In the genomic region with DNA sequence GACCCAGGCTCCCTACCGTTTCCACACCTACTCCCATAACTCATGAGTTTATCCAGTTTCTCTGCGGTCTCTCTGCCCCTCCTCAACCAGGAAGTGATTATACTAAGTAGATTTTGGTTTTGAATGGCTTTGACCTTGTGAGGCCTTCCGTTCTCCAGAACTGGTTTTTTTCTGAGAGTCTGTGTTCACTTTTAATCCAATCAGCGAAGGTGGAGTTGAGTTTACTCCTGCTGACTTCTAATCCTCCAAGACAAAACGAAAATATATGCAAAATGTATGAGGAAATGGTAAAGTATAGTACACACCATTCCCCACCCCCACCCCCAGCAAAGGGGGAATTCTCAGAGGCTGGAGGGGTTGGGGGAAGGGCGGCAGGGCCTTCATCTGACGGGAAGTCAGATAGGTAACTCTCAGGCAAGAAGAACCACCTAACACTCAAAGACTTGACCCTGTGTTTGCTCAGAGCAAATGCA, we compare ENCODE assay signal across 18 mouse cellular contexts.
A peak's percentile ranks its signal among the peaks of the same experiment; 100 is the strongest.
DNase-seq lines count a peak whose midpoint lies in the region; ATAC-seq and TF ChIP-seq lines count a peak whose summit lies in the region.
"Had no signal": no experiment of that assay in that cellular context is flagged by ENCODE, and none has a peak within 500 bp of the region (broad histone marks: within the 10 kb centered on the region; RNA-seq: fewer than 3 reads in every experiment).

No protein-coding gene starts in this region.

- TF ChIP-seq EP300 in liver, postnatal 0 days (IDR thresholded peaks at IDR 0.05; ENCODE audit: low read depth): no peak

- no peak for DNase-seq in liver, postnatal 0 days
- no peak for DNase-seq in embryonic facial prominence, embryonic 10.5 days (ENCODE audit: low spot score)
- no peak for DNase-seq in right cerebral cortex, adult 18-20 months
- no peak for DNase-seq in layer of hippocampus, postnatal 10 days (ENCODE audit: low spot score in 2 of 2)
- DNase-seq: cerebellum, adult 9-11 months; gastrocnemius, postnatal 10 days; heart, postnatal 10 days; layer of hippocampus, postnatal 36 days; right cerebral cortex, postnatal 14 days had no signal

- no peaks in the 10 kb centered on the region for H3K36me3 ChIP-seq in liver, embryonic 12.5 days
- no peaks in the 10 kb centered on the region for H3K36me3 ChIP-seq in liver, postnatal 0 days (replicated peaks; ENCODE audit: insufficient read depth, low read length)
- no peaks in the 10 kb centered on the region for H3K36me3 ChIP-seq in E14TG2a.4 (ENCODE audit: insufficient read depth, low read length)
- H3K36me3 ChIP-seq in embryonic facial prominence, embryonic 10.5 days (replicated peaks): no peaks in the 10 kb centered on the region
- H3K36me3 ChIP-seq: embryonic facial prominence, embryonic 12.5 days; limb, embryonic 15.5 days; midbrain, embryonic 10.5 days had no signal

- H3K9ac ChIP-seq in liver, embryonic 12.5 days: no peak overlapping the region
- no peak overlapping the region for H3K9ac ChIP-seq in liver, postnatal 0 days (replicated peaks)
- H3K9ac ChIP-seq: embryonic facial prominence, embryonic 12.5 days; forebrain, embryonic 13.5 days; limb, embryonic 15.5 days had no signal

- H3K4me2 ChIP-seq in liver, embryonic 12.5 days: peak overlapping the region; percentile 19; the same call in 1 of the 2 replicates
- H3K4me2 ChIP-seq in liver, postnatal 0 days (ENCODE audit: low read depth, low read length): no peak overlapping the region
- H3K4me2 ChIP-seq: embryonic facial prominence, embryonic 12.5 days; forebrain, embryonic 13.5 days; limb, embryonic 15.5 days had no signal

- 17% methylated on average over 7 of the region's 7 CpGs for WGBS in liver, embryonic 12.5 days (ENCODE audit: insufficient replicate concordance)
- WGBS in liver, postnatal 0 days (ENCODE audit: insufficient replicate concordance): 27% methylated on average over 7 of the region's 7 CpGs
- 22% methylated on average over 7 of the region's 7 CpGs for WGBS in embryonic facial prominence, embryonic 10.5 days

- no peaks in the 10 kb centered on the region for H3K9me3 ChIP-seq in liver, embryonic 12.5 days (replicated peaks)
- H3K9me3 ChIP-seq in liver, postnatal 0 days (ENCODE audit: low read length): no peaks in the 10 kb centered on the region
- H3K9me3 ChIP-seq in E14TG2a.4 (ENCODE audit: low read length): peaks cover 5% of the 10 kb centered on the region; the same call in 1 of the 2 replicates
- H3K9me3 ChIP-seq in embryonic facial prominence, embryonic 10.5 days: no peaks in the 10 kb centered on the region
- H3K9me3 ChIP-seq: embryonic facial prominence, embryonic 12.5 days; forebrain, embryonic 13.5 days; limb, embryonic 15.5 days; midbrain, embryonic 10.5 days had no signal

- TF ChIP-seq CTCF in liver, postnatal 0 days (IDR thresholded peaks at IDR 0.05; ENCODE audit: low read depth): no peak
- TF ChIP-seq CTCF in E14TG2a.4 (conservative IDR thresholded peaks at IDR 0.05; ENCODE audit: low read length): no peak

- no peak overlapping the region for H3K4me3 ChIP-seq in liver, embryonic 12.5 days
- no peak overlapping the region for H3K4me3 ChIP-seq in liver, postnatal 0 days (ENCODE audit: low read depth, low read length)
- H3K4me3 ChIP-seq in E14TG2a.4 (replicated peaks; ENCODE audit: low read length): 0 out of 2 replicates have a peak overlapping the region, but pooled peaks have one; percentile 29
- H3K4me3 ChIP-seq in embryonic facial prominence, embryonic 10.5 days: no peak overlapping the region
- H3K4me3 ChIP-seq: embryonic facial prominence, embryonic 12.5 days; forebrain, embryonic 13.5 days; limb, embryonic 15.5 days; midbrain, embryonic 10.5 days had no signal

- peaks cover 37% of the 10 kb centered on the region for H3K27me3 ChIP-seq in liver, embryonic 12.5 days (replicated peaks)
- H3K27me3 ChIP-seq in liver, postnatal 0 days (ENCODE audit: insufficient read depth, low read length): 0 out of 2 replicates have a peak, but pooled peaks cover 2% of the 10 kb centered on the region
- peaks cover 8% of the 10 kb centered on the region; the same call in 1 of the 2 replicates for H3K27me3 ChIP-seq in E14TG2a.4 (ENCODE audit: insufficient read depth, low read length)
- H3K27me3 ChIP-seq in embryonic facial prominence, embryonic 10.5 days (replicated peaks; ENCODE audit: low read depth, poor library complexity, severe bottlenecking): peaks cover 40% of the 10 kb centered on the region
- H3K27me3 ChIP-seq: limb, embryonic 15.5 days had no signal

- H3K4me1 ChIP-seq in liver, embryonic 12.5 days: peaks cover 70% of the 10 kb centered on the region
- H3K4me1 ChIP-seq in liver, postnatal 0 days (ENCODE audit: insufficient read depth): peaks cover 21% of the 10 kb centered on the region
- H3K4me1 ChIP-seq in E14TG2a.4 (replicated peaks; ENCODE audit: low read depth, low read length): peaks cover 67% of the 10 kb centered on the region
- peaks cover 37% of the 10 kb centered on the region for H3K4me1 ChIP-seq in embryonic facial prominence, embryonic 10.5 days
- H3K4me1 ChIP-seq: forebrain, embryonic 13.5 days had no signal

- H3K27ac ChIP-seq in liver, embryonic 12.5 days: no peak overlapping the region
- H3K27ac ChIP-seq in liver, postnatal 0 days (ENCODE audit: low read depth): no peak overlapping the region
- H3K27ac ChIP-seq in embryonic facial prominence, embryonic 10.5 days (replicated peaks): peak overlapping the region; percentile 40; the same call in 1 of the 2 replicates
- H3K27ac ChIP-seq: embryonic facial prominence, embryonic 12.5 days; forebrain, embryonic 13.5 days; hindbrain, postnatal 0 days; kidney, postnatal 0 days; limb, embryonic 15.5 days; midbrain, embryonic 10.5 days had no signal

- no peak for ATAC-seq in liver, embryonic 12.5 days
- ATAC-seq in liver, postnatal 0 days: no peak
- ATAC-seq in megakaryocyte-erythroid progenitor cell, adult 5-6 weeks (replicated peaks; ENCODE audit: low FRiP score, low TSS enrichment, poor library complexity, severe bottlenecking): 0 out of 2 replicates have a peak, but pooled peaks have one; percentile 1
- ATAC-seq: forebrain, embryonic 13.5 days; hindbrain, postnatal 0 days had no signal
